Mouse (Mus musculus): ENCODE results near the gene Gli1. TPM values are rescaled to one million over a fixed set of nuclear protein-coding genes. Genes with fewer than 3 reads are reported as not detected.

Gli1 gene
- polyA plus RNA-seq, 1 experiment from 2014 or later = 16.1 TPM

- no peaks in the 10 kb centered on the region for H3K4me1 ChIP-seq
- H3K4me2 ChIP-seq (replicated peaks) = no peak overlapping the region
- H3K27me3 ChIP-seq = no peaks in the 10 kb centered on the region
- no peak overlapping the region for H3K9ac ChIP-seq
- no peaks in the 10 kb centered on the region for H3K9me3 ChIP-seq (replicated peaks)
- ATAC-seq (ENCODE audit: insufficient number of reproducible peaks, low FRiP score, low TSS enrichment, low read depth) = no peak
- no peak overlapping the region for H3K27ac ChIP-seq (replicated peaks)
- WGBS = 85% methylated on average over 3 of the region's 3 CpGs
- no peaks in the 10 kb centered on the region for H3K36me3 ChIP-seq
- no peak overlapping the region for H3K4me3 ChIP-seq (replicated peaks)
Measured at GRCm38 (mm10) chr10:127360714-127361113, 18.9 kb upstream of the Gli1 start.

DNA sequence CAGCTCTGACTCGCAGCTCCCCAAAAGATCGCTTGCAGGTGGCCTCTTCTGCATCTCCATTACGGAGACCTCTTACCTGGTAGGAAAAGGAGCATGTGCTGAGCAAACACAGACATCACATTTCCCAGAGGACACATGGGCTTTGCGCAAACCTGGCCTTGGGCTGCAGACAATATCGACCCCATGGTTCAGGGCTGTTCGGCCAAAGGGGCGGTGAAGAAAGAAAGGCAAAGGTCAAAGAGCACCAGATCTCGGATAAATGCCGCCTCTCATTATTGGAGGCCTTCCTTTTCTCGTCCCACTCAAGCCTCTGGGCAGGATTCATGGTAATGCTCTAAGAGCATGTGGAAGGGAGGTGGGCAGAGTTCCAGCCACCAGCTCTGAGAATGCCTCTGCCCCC lies 13.6 kb upstream of the Gli1 start:
- no peak overlapping the region for H3K27ac ChIP-seq (replicated peaks)
- H3K9ac ChIP-seq = no peak overlapping the region
- no peak for ATAC-seq (ENCODE audit: insufficient number of reproducible peaks, low FRiP score, low TSS enrichment, low read depth)
- no peaks in the 10 kb centered on the region for H3K36me3 ChIP-seq
- H3K9me3 ChIP-seq (replicated peaks) = no peaks in the 10 kb centered on the region
- H3K4me3 ChIP-seq (replicated peaks) = no peak overlapping the region
- no peaks in the 10 kb centered on the region for H3K4me1 ChIP-seq
- H3K4me2 ChIP-seq (replicated peaks) = no peak overlapping the region
- 52% methylated on average over 10 of the region's 10 CpGs for whole genome bisulfite sequencing
- no peaks in the 10 kb centered on the region for H3K27me3 ChIP-seq

DNA sequence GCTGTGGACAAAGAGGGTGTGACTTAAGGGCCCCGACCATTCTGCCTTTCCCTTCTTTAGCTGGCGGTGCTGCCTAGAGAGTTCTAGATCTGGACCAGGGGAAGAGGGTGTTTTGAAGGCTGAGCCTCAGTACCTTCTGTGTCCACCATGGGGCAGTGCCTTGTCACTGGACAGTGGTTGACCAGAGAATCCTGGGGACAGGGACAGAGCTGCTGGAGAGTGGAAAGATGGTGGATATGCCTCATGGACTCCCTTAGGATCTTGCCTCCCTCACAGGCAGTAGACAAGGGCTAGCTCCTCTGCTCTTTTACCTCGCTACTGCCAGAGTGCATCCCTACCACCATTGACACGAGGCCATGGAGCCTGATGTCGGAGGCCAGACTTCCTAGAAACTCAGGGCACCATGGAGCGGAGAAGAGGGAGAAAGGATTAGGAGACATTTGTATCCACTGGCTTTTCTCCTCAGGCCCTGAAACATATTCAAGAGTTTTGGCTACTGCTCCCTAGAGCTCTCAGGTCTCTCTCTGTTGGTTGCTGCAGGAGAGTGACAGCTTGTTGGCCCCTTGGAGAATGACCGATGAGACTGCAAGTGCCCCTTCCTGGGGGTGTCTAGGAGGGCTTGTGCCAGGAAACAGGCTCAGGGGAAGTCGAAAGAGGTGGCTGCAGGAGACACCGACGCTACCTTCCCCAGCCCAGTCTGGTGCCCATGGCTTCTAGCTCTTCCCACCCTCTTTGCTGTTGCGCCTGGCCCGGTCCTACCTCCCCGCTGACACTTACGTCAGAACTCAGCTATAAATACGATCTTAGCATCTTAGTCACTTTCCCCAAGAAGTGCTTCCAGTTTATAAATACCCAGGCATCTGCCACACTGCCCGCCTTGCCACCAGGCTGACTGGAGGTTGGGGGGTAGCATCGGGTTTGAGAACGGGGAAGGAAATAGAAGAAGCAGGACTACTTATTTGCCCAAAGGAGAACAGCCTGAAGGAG lies 12.4 kb upstream of the Gli1 start, which contains the start of gene Inhbe:
Gene Inhbe (minus strand): TSS at position 503 of the 987 bp plus-strand sequence.
- H3K4me2 ChIP-seq (replicated peaks) = no peak within 1 kb of the TSS
- no peak within 1 kb of the TSS for H3K9ac ChIP-seq
- H3K4me3 ChIP-seq (replicated peaks) = no peak within 1 kb of the TSS
- H3K27ac ChIP-seq (replicated peaks) = no peak within 1 kb of the TSS
- no peaks in the 10 kb centered on the region for H3K4me1 ChIP-seq
- 83% methylated on average over 18 of the region's 18 CpGs for WGBS
- H3K9me3 ChIP-seq (replicated peaks) = no peaks in the 10 kb centered on the region
- no peaks in the 10 kb centered on the region for H3K27me3 ChIP-seq
- no peaks in the 10 kb centered on the region for H3K36me3 ChIP-seq
- ATAC-seq (ENCODE audit: insufficient number of reproducible peaks, low FRiP score, low TSS enrichment, low read depth) = no peak

- H3K9me3 ChIP-seq (replicated peaks) = no peaks in the 10 kb centered on the region
- H3K27ac ChIP-seq (replicated peaks) = no peak overlapping the region
- no peak overlapping the region for H3K9ac ChIP-seq
- H3K4me3 ChIP-seq (replicated peaks) = no peak overlapping the region
- no peak for ATAC-seq (ENCODE audit: insufficient number of reproducible peaks, low FRiP score, low TSS enrichment, low read depth)
- no peaks in the 10 kb centered on the region for H3K27me3 ChIP-seq
- H3K36me3 ChIP-seq = no peaks in the 10 kb centered on the region
- 86% methylated on average over 11 of the region's 11 CpGs for WGBS
- H3K4me2 ChIP-seq (replicated peaks) = no peak overlapping the region
- H3K4me1 ChIP-seq = no peaks in the 10 kb centered on the region
Measured at GRCm38 (mm10) chr10:127352766-127353165, 11.0 kb upstream of the Gli1 start.

GRCm38 (mm10) chr10:127352187-127352586 lies 10.4 kb upstream of the Gli1 start:
- Histone ChIP-seq H3K36me3 (no peaks in the 10 kb centered on the region), H3K27me3 (no peaks in the 10 kb centered on the region), H3K4me1 (no peaks in the 10 kb centered on the region), H3K9ac (no peak overlapping the region), H3K27ac (replicated peaks) (no peak overlapping the region), H3K4me2 (replicated peaks) (no peak overlapping the region), H3K4me3 (replicated peaks) (no peak overlapping the region), H3K9me3 (replicated peaks) (no peaks in the 10 kb centered on the region)
- ATAC-seq (ENCODE audit: insufficient number of reproducible peaks, low FRiP score, low TSS enrichment, low read depth) = no peak
- 87% methylated on average over 9 of the region's 9 CpGs for WGBS

- H3K4me2 ChIP-seq (replicated peaks) = no peak overlapping the region
- H3K9me3 ChIP-seq (replicated peaks) = no peaks in the 10 kb centered on the region
- H3K4me1 ChIP-seq = no peaks in the 10 kb centered on the region
- H3K27ac ChIP-seq (replicated peaks) = no peak overlapping the region
- H3K27me3 ChIP-seq = no peaks in the 10 kb centered on the region
- no peak overlapping the region for H3K9ac ChIP-seq
- WGBS = 69% methylated on average over 8 of the region's 8 CpGs
- H3K36me3 ChIP-seq = no peaks in the 10 kb centered on the region
- H3K4me3 ChIP-seq (replicated peaks) = no peak overlapping the region
- no peak for ATAC-seq (ENCODE audit: insufficient number of reproducible peaks, low FRiP score, low TSS enrichment, low read depth)
Measured at GRCm38 (mm10) chr10:127351719-127352118, 9.9 kb upstream of the Gli1 start.

DNA sequence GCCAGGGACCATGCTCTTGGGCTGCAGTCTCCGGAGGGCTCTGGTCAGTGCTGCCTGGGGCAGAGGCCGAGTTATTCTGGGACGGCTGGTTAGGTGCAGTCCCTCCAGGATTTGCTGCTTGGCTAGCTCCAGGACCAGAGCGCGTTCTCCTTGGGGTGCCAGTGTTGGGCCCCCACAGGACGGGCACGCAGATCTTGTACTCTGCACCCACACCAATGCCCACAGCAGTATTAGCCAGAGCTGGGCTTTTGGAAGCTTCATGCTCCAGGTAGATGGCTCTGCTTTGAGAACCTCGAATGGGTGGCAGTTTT lies 9.5 kb upstream of the Gli1 start:
- H3K9ac ChIP-seq = 0 out of 2 replicates have a peak overlapping the region, but pooled peaks have one; percentile 13
- no peak overlapping the region for H3K4me3 ChIP-seq (replicated peaks)
- H3K36me3 ChIP-seq = no peaks in the 10 kb centered on the region
- H3K9me3 ChIP-seq (replicated peaks) = no peaks in the 10 kb centered on the region
- no peaks in the 10 kb centered on the region for H3K27me3 ChIP-seq
- no peaks in the 10 kb centered on the region for H3K4me1 ChIP-seq
- 79% methylated on average over 8 of the region's 8 CpGs for WGBS
- H3K27ac ChIP-seq (replicated peaks) = no peak overlapping the region
- peak overlapping the region; percentile 46 for H3K4me2 ChIP-seq (replicated peaks)
- ATAC-seq (ENCODE audit: insufficient number of reproducible peaks, low FRiP score, low TSS enrichment, low read depth) = no peak

DNA sequence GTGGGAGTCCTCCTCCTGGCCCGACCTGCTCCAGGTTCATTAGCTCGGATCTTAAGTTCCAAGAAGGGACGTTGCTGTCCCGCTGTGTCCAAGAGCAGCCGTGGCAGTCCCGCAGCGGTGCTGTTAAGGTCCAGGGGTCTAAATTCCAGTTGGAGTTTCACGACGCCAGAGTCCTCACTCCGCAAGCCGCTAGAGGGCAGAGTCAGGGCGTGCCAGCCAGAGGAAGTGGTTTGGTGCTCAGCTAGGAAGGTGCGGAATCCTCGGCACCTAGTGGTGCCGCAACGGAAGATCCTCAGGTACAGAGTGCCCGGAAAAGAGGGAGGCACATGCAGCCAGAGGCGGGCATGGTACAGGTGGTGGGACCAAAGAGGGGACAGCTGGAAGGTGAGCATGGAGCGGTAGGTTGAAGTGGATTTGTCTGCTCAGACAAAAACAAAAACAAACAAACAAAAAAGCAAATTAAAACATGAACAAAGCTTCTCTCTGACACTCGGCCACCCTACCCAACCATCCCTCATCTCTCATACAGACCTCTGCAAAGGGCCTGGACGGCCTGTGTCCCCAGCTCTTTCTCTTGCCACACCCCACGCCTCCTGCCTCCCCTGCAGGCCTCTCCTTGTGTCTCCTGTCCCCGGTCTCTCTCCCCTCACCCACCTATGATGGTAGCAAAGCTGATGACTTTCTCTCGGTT lies 9.0 kb upstream of the Gli1 start:
- Histone ChIP-seq H3K9me3 (replicated peaks) (no peaks in the 10 kb centered on the region), H3K9ac (0 out of 2 replicates have a peak overlapping the region, but pooled peaks have one; percentile 13), H3K27ac (replicated peaks) (no peak overlapping the region), H3K4me1 (no peaks in the 10 kb centered on the region), H3K36me3 (no peaks in the 10 kb centered on the region), H3K4me3 (replicated peaks) (peak overlapping the region; percentile 34), H3K4me2 (replicated peaks) (peak overlapping the region; percentile 46), H3K27me3 (no peaks in the 10 kb centered on the region)
- peak; percentile 72; the same call in 1 of the 2 replicates for ATAC-seq (ENCODE audit: insufficient number of reproducible peaks, low FRiP score, low TSS enrichment, low read depth)
- WGBS = 9% methylated on average over 24 of the region's 24 CpGs

- no peak overlapping the region for H3K9ac ChIP-seq
- H3K9me3 ChIP-seq (replicated peaks) = no peaks in the 10 kb centered on the region
- no peaks in the 10 kb centered on the region for H3K27me3 ChIP-seq
- no peaks in the 10 kb centered on the region for H3K36me3 ChIP-seq
- no peak overlapping the region for H3K4me2 ChIP-seq (replicated peaks)
- ATAC-seq (ENCODE audit: insufficient number of reproducible peaks, low FRiP score, low TSS enrichment, low read depth) = no peak
- H3K27ac ChIP-seq (replicated peaks) = no peak overlapping the region
- H3K4me3 ChIP-seq (replicated peaks) = no peak overlapping the region
- H3K4me1 ChIP-seq = no peaks in the 10 kb centered on the region
- 76% methylated on average over 8 of the region's 8 CpGs for WGBS
Measured at GRCm38 (mm10) chr10:127349810-127350209, 8.0 kb upstream of the Gli1 start.

DNA sequence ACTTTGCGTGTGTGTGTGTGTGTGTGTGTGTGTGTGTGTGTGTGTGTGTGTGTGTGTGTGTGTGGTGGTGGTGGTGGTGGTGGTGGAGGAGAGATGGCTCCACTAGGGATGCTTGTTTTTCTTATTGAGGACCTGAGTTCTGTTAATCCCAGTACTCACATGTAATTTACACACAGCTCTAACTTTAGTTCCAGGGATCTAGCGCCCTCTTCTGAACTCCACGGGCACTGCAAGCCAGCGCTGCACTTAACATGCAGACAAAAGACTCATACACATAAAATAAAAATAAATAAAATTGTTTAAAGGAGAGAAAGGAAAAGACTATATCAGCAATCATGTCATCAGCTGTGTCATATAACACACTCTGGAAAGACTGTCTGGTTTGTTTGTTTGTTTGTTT lies 7.2 kb upstream of the Gli1 start:
- Histone ChIP-seq H3K27ac (replicated peaks) (no peak overlapping the region), H3K4me3 (replicated peaks) (no peak overlapping the region), H3K4me2 (replicated peaks) (no peak overlapping the region), H3K27me3 (no peaks in the 10 kb centered on the region), H3K36me3 (no peaks in the 10 kb centered on the region), H3K9ac (no peak overlapping the region), H3K9me3 (replicated peaks) (no peaks in the 10 kb centered on the region), H3K4me1 (no peaks in the 10 kb centered on the region)
- ATAC-seq (ENCODE audit: insufficient number of reproducible peaks, low FRiP score, low TSS enrichment, low read depth) = no peak
- WGBS = 58% methylated on average over 4 of the region's 4 CpGs

DNA sequence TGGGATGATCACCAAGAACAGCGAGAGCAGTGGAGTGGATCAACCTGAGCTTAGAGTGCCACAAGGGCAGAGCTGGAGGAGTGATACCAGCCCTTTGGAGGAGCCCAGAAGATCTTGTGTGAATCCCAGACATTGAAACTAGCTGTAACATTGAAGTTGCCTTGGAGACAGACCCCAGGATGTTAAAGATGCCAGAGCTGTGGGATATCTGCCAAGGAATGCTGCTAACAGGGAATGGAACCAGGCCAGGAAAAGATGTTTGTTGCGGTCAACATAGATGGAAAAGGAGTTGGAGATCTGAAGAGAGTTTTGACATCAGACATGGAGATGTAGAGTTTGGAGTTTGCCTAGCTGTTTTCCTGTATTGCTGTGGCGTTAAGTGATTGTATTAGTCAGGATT lies 4.4 kb upstream of the Gli1 start:
- Histone ChIP-seq H3K9ac (no peak overlapping the region), H3K4me1 (peaks cover 6% of the 10 kb centered on the region), H3K36me3 (no peaks in the 10 kb centered on the region), H3K9me3 (replicated peaks) (no peaks in the 10 kb centered on the region), H3K27me3 (no peaks in the 10 kb centered on the region), H3K4me3 (replicated peaks) (no peak overlapping the region), H3K4me2 (replicated peaks) (no peak overlapping the region), H3K27ac (replicated peaks) (no peak overlapping the region)
- 78% methylated on average over 3 of the region's 3 CpGs for WGBS
- ATAC-seq (ENCODE audit: insufficient number of reproducible peaks, low FRiP score, low TSS enrichment, low read depth) = no peak

Data from embryonic facial prominence, embryonic 15.5 days (tissue).